Mouse (Mus musculus) bone marrow, adult 2 months (tissue): ENCODE measurements around the gene Ube2j1.

ENCODE experiments used
- CTCF ChIP-seq: fragments of 200-500 bp; IDR thresholded peaks from 2 replicates; pipeline ENCODE4 v1.5.1; 2011; ENCODE audit warnings: low read length, control low read depth; ENCODE audit not compliant: control insufficient read depth, insufficient read depth
- POLR2A ChIP-seq: fragments of 200-500 bp; IDR thresholded peaks from 2 replicates; pipeline ENCODE4 v1.6.1; 2011; ENCODE audit warnings: low read depth, mild to moderate bottlenecking, control low read depth, low read length, borderline replicate concordance; ENCODE audit not compliant: control insufficient read depth

GRCm38 (mm10) chr4:32987006-32987405 lies 44.2 kb upstream of the Ube2j1 start:
- TF ChIP-seq POLR2A (no peak), CTCF (no peak)
